Mouse (Mus musculus): Measurements from ENCODE around the gene Mllt6.
A peak's percentile ranks its signal among the peaks of the same experiment; 100 is the strongest.

GRCm38 (mm10) chr11:97644834-97645233 lies 18.4 kb upstream of the Mllt6 start:
- TF ChIP-seq CTCF (IDR thresholded peaks at IDR 0.05; ENCODE audit: low read depth, low read length) (peak; percentile 85), POLR2A (IDR thresholded peaks at IDR 0.05; ENCODE audit: borderline replicate concordance, low read depth, low read length) (no peak)
